Mouse (Mus musculus) heart, embryonic 16.5 days (tissue): ENCODE results near the gene H2-M10.2. TPM values are rescaled to one million over a fixed set of nuclear protein-coding genes. Genes with fewer than 3 reads are reported as not detected.
A peak's percentile ranks its signal among the peaks of the same experiment; 100 is the strongest.

Source experiments
- ATAC-seq: fragments of 200-750 bp; cut with Nextera tagmentation; replicated peaks from 2 replicates; pipeline ENCODE4 v1.8.0; 2017; ENCODE audit warnings: moderate number of reproducible peaks; ENCODE audit not compliant: insufficient read depth, low FRiP score; ENCODE audit errors: extremely low read depth
- H3K27ac ChIP-seq: fragments of 300-500 bp; sonication (generic); 2 replicates; pipeline ENCODE4 v1.5.1; 2014; ENCODE audit warnings: mild to moderate bottlenecking, low read length, control low read depth, moderate library complexity
- H3K27me3 ChIP-seq: fragments of 300-500 bp; sonication (generic); 2 replicates; pipeline ENCODE4 v1.6.1; 2014; ENCODE audit warnings: low read length, mixed read lengths; ENCODE audit not compliant: control insufficient read depth, insufficient read depth
- H3K36me3 ChIP-seq: fragments of 300-500 bp; sonication (generic); 2 replicates; pipeline ENCODE4 v1.6.1; 2014; ENCODE audit not compliant: control insufficient read depth, insufficient read depth
- H3K4me1 ChIP-seq: fragments of 300-500 bp; sonication (generic); 2 replicates; pipeline ENCODE4 v1.6.1; 2014; ENCODE audit warnings: low read length, mixed read lengths; ENCODE audit not compliant: control insufficient read depth, insufficient read depth
- H3K4me2 ChIP-seq: fragments of 300-500 bp; sonication (generic); 2 replicates; pipeline ENCODE4 v1.6.1; 2014; ENCODE audit warnings: low read depth, mild to moderate bottlenecking, control low read depth, low read length
- H3K4me3 ChIP-seq: fragments of 300-500 bp; sonication (generic); 2 replicates; pipeline ENCODE4 v1.5.1; 2014; ENCODE audit warnings: mild to moderate bottlenecking, control low read depth, low read length
- H3K9ac ChIP-seq: fragments of 300-500 bp; sonication (generic); 2 replicates; pipeline ENCODE4 v1.6.1; 2014; ENCODE audit warnings: low read length, control low read depth
- H3K9me3 ChIP-seq: fragments of 300-500 bp; sonication (generic); replicated peaks from 2 replicates; pipeline ENCODE4 v1.6.1; 2016; ENCODE audit warnings: low read length; ENCODE audit not compliant: control insufficient read depth
- WGBS: fragments of 180-500 bp; shearing (Covaris S2); extraction: QIAGEN DNeasy Blood & Tissue Kit; methylation state at CpG from one replicate; pipeline ENCODE4 v1.1.7; 2014; 5-methylcytosine and 5-hydroxymethylcytosine counted together
- polyA plus RNA-seq: library from polyadenylated mRNA; unstranded; fragments of >200 nt; fragmentation: Nextera tagmentation; extraction: Ambion mirVana; gene quantifications from 2 replicates; pipeline ENCODE4 v1.2.1, GENCODE M21; 2015

H2-M10.2 gene
- polyA plus RNA-seq, 1 experiment from 2014 or later: not detected

GRCm38 (mm10) chr17:36274776-36275175, 11.5 kb downstream of the H2-M10.2 start:
- Histone ChIP-seq H3K9me3 (no peaks in the 10 kb centered on the region), H3K27ac (no peak overlapping the region), H3K4me1 (peaks cover 21% of the 10 kb centered on the region), H3K4me2 (no peak overlapping the region), H3K9ac (no peak overlapping the region), H3K36me3 (peaks cover 11% of the 10 kb centered on the region; the same call in 1 of the 2 replicates), H3K27me3 (no peaks in the 10 kb centered on the region), H3K4me3 (no peak overlapping the region)
- WGBS: 84% methylated on average over 4 of the region's 4 CpGs
- ATAC-seq: no peak

- Histone ChIP-seq H3K9ac (no peak overlapping the region), H3K4me3 (no peak overlapping the region), H3K9me3 (no peaks in the 10 kb centered on the region), H3K27me3 (no peaks in the 10 kb centered on the region), H3K27ac (no peak overlapping the region), H3K4me2 (no peak overlapping the region), H3K4me1 (peaks cover 21% of the 10 kb centered on the region), H3K36me3 (peaks cover 11% of the 10 kb centered on the region; the same call in 1 of the 2 replicates)
- no peak for ATAC-seq
- WGBS: 86% methylated on average over 4 of the region's 4 CpGs
Observed at GRCm38 (mm10) chr17:36273796-36274195, 12.5 kb downstream of the H2-M10.2 start.

- no peak overlapping the region for H3K27ac ChIP-seq
- peak overlapping the region; percentile 97 for H3K9ac ChIP-seq
- H3K4me3 ChIP-seq: peak overlapping the region; percentile 88
- ATAC-seq: no peak
- H3K4me2 ChIP-seq: peak overlapping the region; percentile 90
- peaks cover 12% of the 10 kb centered on the region for H3K36me3 ChIP-seq
- peaks cover 21% of the 10 kb centered on the region for H3K4me1 ChIP-seq
- H3K27me3 ChIP-seq: no peaks in the 10 kb centered on the region
- no peaks in the 10 kb centered on the region for H3K9me3 ChIP-seq
- WGBS: 73% methylated on average over 9 of the region's 9 CpGs
Observed at GRCm38 (mm10) chr17:36272643-36273366, 13.5 kb downstream of the H2-M10.2 start.

GRCm38 (mm10) chr17:36271586-36272256, 14.6 kb downstream of the H2-M10.2 start, which contains the start of gene Trim39:
Trim39 (minus strand) TSS chr17:36272247.
- H3K9me3 ChIP-seq: no peaks in the 10 kb centered on the region
- H3K4me3 ChIP-seq: peak within 1 kb of the TSS; percentile 88
- H3K4me2 ChIP-seq: peak within 1 kb of the TSS; percentile 90
- under 1% methylated on average over 43 of the region's 43 CpGs for WGBS
- peaks cover 16% of the 10 kb centered on the region for H3K36me3 ChIP-seq
- peak; percentile 78 for ATAC-seq
- H3K9ac ChIP-seq: peak within 1 kb of the TSS; percentile 97
- peak within 1 kb of the TSS; percentile 86 for H3K27ac ChIP-seq
- peaks cover 21% of the 10 kb centered on the region for H3K4me1 ChIP-seq
- no peaks in the 10 kb centered on the region for H3K27me3 ChIP-seq

- Histone ChIP-seq H3K27me3 (no peaks in the 10 kb centered on the region), H3K4me1 (peaks cover 21% of the 10 kb centered on the region), H3K4me3 (peak overlapping the region; percentile 88), H3K36me3 (peaks cover 18% of the 10 kb centered on the region), H3K9ac (peak overlapping the region; percentile 97), H3K27ac (peak overlapping the region; percentile 86), H3K4me2 (peak overlapping the region; percentile 90), H3K9me3 (no peaks in the 10 kb centered on the region)
- peak; percentile 89 for ATAC-seq
- under 1% methylated on average over 84 of the region's 84 CpGs for WGBS
Observed at GRCm38 (mm10) chr17:36270956-36271585, 15.2 kb downstream of the H2-M10.2 start.

GRCm38 (mm10) chr17:36265834-36266233, 20.5 kb downstream of the H2-M10.2 start:
- peaks cover 53% of the 10 kb centered on the region for H3K36me3 ChIP-seq
- no peak for ATAC-seq
- peaks cover 5% of the 10 kb centered on the region; the same call in 1 of the 2 replicates for H3K4me1 ChIP-seq
- no peaks in the 10 kb centered on the region for H3K27me3 ChIP-seq
- H3K4me3 ChIP-seq: no peak overlapping the region
- no peak overlapping the region for H3K9ac ChIP-seq
- 74% methylated on average over 5 of the region's 5 CpGs for WGBS
- H3K4me2 ChIP-seq: no peak overlapping the region
- H3K27ac ChIP-seq: no peak overlapping the region
- no peaks in the 10 kb centered on the region for H3K9me3 ChIP-seq

GRCm38 (mm10) chr17:36264273-36264925, 21.9 kb downstream of the H2-M10.2 start:
- H3K36me3 ChIP-seq: peaks cover 68% of the 10 kb centered on the region
- 88% methylated on average over 3 of the region's 3 CpGs for WGBS

GRCm38 (mm10) chr17:36261511-36262166, 24.7 kb downstream of the H2-M10.2 start:
- no peak for ATAC-seq
- H3K4me2 ChIP-seq: no peak overlapping the region
- H3K4me3 ChIP-seq: no peak overlapping the region
- H3K27ac ChIP-seq: no peak overlapping the region
- no peak overlapping the region for H3K9ac ChIP-seq
- H3K36me3 ChIP-seq: peaks cover 58% of the 10 kb centered on the region
- no peaks in the 10 kb centered on the region for H3K27me3 ChIP-seq
- H3K9me3 ChIP-seq: no peaks in the 10 kb centered on the region
- 0 out of 2 replicates have a peak, but pooled peaks cover 2% of the 10 kb centered on the region for H3K4me1 ChIP-seq
- WGBS: 86% methylated on average over 9 of the region's 9 CpGs

More at GRCm38 (mm10) chr17:36264273-36264925, 21.9 kb downstream of the H2-M10.2 start:
- H3K9me3 ChIP-seq: no peaks in the 10 kb centered on the region
- no peaks in the 10 kb centered on the region for H3K4me1 ChIP-seq
- H3K4me3 ChIP-seq: no peak overlapping the region
- H3K4me2 ChIP-seq: no peak overlapping the region
- no peaks in the 10 kb centered on the region for H3K27me3 ChIP-seq
- H3K9ac ChIP-seq: no peak overlapping the region
- no peak for ATAC-seq
- H3K27ac ChIP-seq: no peak overlapping the region
